Mouse (Mus musculus) stomach, embryonic 14.5 days (tissue): Measurements from ENCODE around the gene Adamts4. TPM values are rescaled to one million over a fixed set of nuclear protein-coding genes. Genes with fewer than 3 reads are reported as not detected.
"Not testable (repeated sequence)": the region's sequence is repeated elsewhere in the genome, so short reads cannot be mapped to it uniquely, and the experiment has no call there.

Experiments used
- ATAC-seq: fragments of 200-750 bp; cut with Nextera tagmentation; 2 replicates; pipeline ENCODE4 v1.8.0; 2017; ENCODE audit warnings: low read depth, moderate TSS enrichment; ENCODE audit not compliant: insufficient number of reproducible peaks, insufficient read depth, low FRiP score
- H3K27ac ChIP-seq: fragments of 300-500 bp; sonication (generic); 2 replicates; pipeline ENCODE4 v1.5.1; 2014; ENCODE audit warnings: mild to moderate bottlenecking, low read length, moderate library complexity, mixed read lengths
- H3K27me3 ChIP-seq: fragments of 300-500 bp; sonication (generic); 2 replicates; pipeline ENCODE4 v1.6.1; 2014; ENCODE audit warnings: low read length, control low read depth, mixed read lengths; ENCODE audit not compliant: control insufficient read depth, insufficient read depth
- H3K36me3 ChIP-seq: fragments of 300-500 bp; sonication (generic); 2 replicates; pipeline ENCODE4 v1.6.1; 2014; ENCODE audit warnings: mild to moderate bottlenecking, control low read depth, low read length, moderate library complexity, mixed read lengths; ENCODE audit not compliant: control insufficient read depth, insufficient read depth
- H3K4me1 ChIP-seq: fragments of 300-500 bp; sonication (generic); 2 replicates; pipeline ENCODE4 v1.6.1; 2014; ENCODE audit warnings: low read length, control low read depth, mixed read lengths; ENCODE audit not compliant: control insufficient read depth, insufficient read depth
- H3K4me2 ChIP-seq: fragments of 300-500 bp; sonication (generic); replicated peaks from 2 replicates; pipeline ENCODE4 v1.6.1; 2014; ENCODE audit warnings: low read depth, low read length, control low read depth
- H3K4me3 ChIP-seq: fragments of 300-500 bp; sonication (generic); 2 replicates; pipeline ENCODE4 v1.5.1; 2014; ENCODE audit warnings: low read depth, low read length, control low read depth
- H3K9ac ChIP-seq: fragments of 300-500 bp; sonication (generic); replicated peaks from 2 replicates; pipeline ENCODE4 v1.6.1; 2014; ENCODE audit warnings: low read depth, mild to moderate bottlenecking, control low read depth, low read length, moderate library complexity, mixed read lengths
- H3K9me3 ChIP-seq: fragments of 300-500 bp; sonication (generic); 2 replicates; pipeline ENCODE4 v1.6.1; 2016; ENCODE audit warnings: low read depth, low read length, control low read depth; ENCODE audit not compliant: control insufficient read depth
- WGBS: fragments of 180-500 bp; shearing (Covaris S2); extraction: QIAGEN DNeasy Blood & Tissue Kit; methylation state at CpG from one replicate; pipeline ENCODE4 v1.1.7; 2014; 5-methylcytosine and 5-hydroxymethylcytosine counted together
- polyA plus RNA-seq: library from polyadenylated mRNA; unstranded; fragments of >200 nt; fragmentation: Nextera tagmentation; extraction: Ambion mirVana; gene quantifications from 2 replicates; pipeline ENCODE4 v1.2.1, GENCODE M21; 2014

The Adamts4 gene
- polyA plus RNA-seq, 1 experiment from 2014 or later, result 5.3 TPM

DNA sequence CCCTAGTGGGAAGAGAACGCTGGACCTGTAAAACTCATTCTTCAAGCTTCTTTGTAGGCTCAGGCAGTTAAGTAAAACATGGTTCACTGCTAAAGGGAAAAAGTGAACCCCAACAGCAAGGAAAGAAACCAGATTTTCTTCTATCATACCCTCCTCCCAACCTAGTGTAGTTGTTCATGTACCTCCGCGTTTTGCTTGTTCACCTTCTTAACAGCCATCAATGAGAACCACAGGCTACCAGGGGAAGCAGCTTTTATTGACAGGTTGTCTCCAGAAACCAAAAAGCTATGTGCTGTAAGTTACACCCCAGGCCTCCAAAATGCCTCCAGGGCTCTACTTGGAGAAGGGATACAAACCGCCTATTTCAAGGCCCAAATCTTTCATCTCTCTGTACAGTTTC is 38.1 kb downstream of the Adamts4 start:
- Histone ChIP-seq H3K4me3 (0 out of 2 replicates have a peak overlapping the region, but pooled peaks have one; percentile 90), H3K4me2 (peak overlapping the region; percentile 27), H3K4me1 (peaks cover 15% of the 10 kb centered on the region), H3K27me3 (no peaks in the 10 kb centered on the region), H3K9ac (no peak overlapping the region; the same call in 1 of the 2 replicates), H3K9me3 (no peaks in the 10 kb centered on the region), H3K27ac (peak overlapping the region; percentile 48; the same call in 1 of the 2 replicates), H3K36me3 (peaks cover 40% of the 10 kb centered on the region)
- ATAC-seq, result no peak
- 57% methylated on average over 4 of the region's 4 CpGs for WGBS

DNA sequence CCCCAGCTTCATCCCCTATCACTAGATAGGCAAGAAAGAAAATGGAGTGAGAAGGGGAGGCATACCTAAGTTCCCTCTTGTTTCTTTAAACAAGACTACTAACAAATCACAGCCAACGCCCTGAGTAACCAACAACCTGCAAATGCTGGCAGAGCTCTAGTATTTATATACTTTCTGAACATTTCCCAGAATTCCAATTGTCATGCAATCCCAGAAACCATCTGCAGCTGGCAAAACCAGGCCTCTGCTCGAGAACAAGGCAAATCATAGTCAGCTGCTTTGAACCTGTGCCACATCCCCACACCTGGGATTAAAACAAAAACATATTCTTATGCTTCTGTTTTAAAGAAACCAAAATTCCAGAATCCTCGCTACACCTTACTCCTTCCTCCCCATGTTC is 43.1 kb downstream of the Adamts4 start:
- Histone ChIP-seq H3K27ac (no peak overlapping the region), H3K9ac (peak overlapping the region; percentile 68; the same call in 1 of the 2 replicates)

DNA sequence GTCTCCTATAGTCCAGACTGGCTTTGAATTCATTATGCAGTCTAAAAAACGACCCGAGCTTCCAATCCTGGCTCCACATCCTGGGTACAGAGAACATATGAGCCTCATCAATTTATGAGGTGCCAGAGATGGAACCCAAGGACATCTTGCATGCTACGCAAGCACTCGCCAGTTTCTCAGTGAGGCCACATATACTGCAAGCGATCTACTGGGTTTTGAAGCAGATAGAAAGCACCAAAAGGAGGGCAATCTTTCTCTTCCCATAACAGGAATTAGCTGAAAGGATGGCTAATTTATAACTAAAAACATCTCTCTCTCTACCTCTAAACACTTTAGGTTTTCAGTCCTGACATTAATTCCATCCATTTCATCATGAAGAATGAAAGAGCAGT is 43.7 kb downstream of the Adamts4 start:
- WGBS, result 39% methylated on average over 5 of the region's 5 CpGs
- H3K27me3 ChIP-seq, result no peaks in the 10 kb centered on the region
- peak overlapping the region; percentile 95 for H3K27ac ChIP-seq
- H3K4me2 ChIP-seq, result peak overlapping the region; percentile 82
- H3K4me1 ChIP-seq, result peaks cover 7% of the 10 kb centered on the region; the same call in 1 of the 2 replicates
- H3K9ac ChIP-seq, result peak overlapping the region; percentile 68
- H3K4me3 ChIP-seq, result peak overlapping the region; percentile 63
- no peak for ATAC-seq
- H3K9me3 ChIP-seq, result no peaks in the 10 kb centered on the region
- H3K36me3 ChIP-seq, result peaks cover 12% of the 10 kb centered on the region

More for the DNA sequence above, 43.1 kb downstream of the Adamts4 start:
- Histone ChIP-seq H3K36me3 (peaks cover 17% of the 10 kb centered on the region), H3K4me2 (peak overlapping the region; percentile 82), H3K4me3 (peak overlapping the region; percentile 63), H3K4me1 (peaks cover 7% of the 10 kb centered on the region; the same call in 1 of the 2 replicates), H3K9me3 (no peaks in the 10 kb centered on the region), H3K27me3 (no peaks in the 10 kb centered on the region)
- ATAC-seq, result no peak
- 81% methylated on average over 3 of the region's 3 CpGs for WGBS

DNA sequence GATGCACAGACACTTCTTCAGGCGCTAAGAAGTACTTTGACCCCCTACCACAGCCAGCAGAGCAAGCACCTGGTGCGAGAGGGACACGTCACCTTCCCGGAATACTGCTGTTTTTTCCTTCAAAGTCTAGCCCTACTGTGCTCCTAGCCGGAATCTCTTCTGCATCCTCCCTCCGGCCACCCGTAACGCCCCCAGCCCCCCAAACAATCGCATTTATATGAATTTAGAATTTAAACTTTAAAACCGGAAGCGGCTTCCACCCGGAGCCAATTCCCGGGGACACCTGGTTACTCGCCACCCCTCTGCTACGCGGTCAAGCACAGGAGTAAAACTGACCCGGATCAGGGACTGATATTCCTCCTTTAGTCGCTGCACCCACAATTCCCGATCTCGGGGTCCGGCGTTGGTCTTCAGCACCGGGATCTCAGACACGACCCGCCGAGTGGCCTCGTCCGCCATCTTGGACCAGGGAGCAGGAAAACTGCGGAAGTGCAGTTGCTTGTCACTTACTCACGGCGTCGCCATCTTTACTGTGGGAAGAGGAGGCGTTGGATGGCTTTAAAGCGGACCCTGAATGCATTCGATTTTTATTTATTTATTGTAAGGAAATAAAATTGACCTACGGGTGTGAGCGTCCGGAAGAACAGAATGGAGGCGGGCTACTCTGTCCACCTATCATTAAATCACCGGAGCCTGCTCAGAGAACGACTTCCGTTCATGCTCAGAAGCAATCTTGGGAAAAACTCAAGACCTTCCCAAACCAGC is 44.3 kb downstream of the Adamts4 start, which contains the start of gene Ufc1:
TSS of gene Ufc1 (minus strand) at position 727 of the 765 bp plus-strand sequence.
- Histone ChIP-seq H3K4me3 (peak within 1 kb of the TSS; percentile 63), H3K9me3 (no peaks in the 10 kb centered on the region), H3K27me3 (no peaks in the 10 kb centered on the region), H3K4me1 (peaks cover 7% of the 10 kb centered on the region; the same call in 1 of the 2 replicates), H3K36me3 (peaks cover 6% of the 10 kb centered on the region), H3K9ac (peak within 1 kb of the TSS; percentile 68), H3K27ac (peak within 1 kb of the TSS; percentile 95), H3K4me2 (peak within 1 kb of the TSS; percentile 82)
- ATAC-seq, result peak; percentile 86
- WGBS, result under 1% methylated on average over 42 of the region's 42 CpGs

DNA sequence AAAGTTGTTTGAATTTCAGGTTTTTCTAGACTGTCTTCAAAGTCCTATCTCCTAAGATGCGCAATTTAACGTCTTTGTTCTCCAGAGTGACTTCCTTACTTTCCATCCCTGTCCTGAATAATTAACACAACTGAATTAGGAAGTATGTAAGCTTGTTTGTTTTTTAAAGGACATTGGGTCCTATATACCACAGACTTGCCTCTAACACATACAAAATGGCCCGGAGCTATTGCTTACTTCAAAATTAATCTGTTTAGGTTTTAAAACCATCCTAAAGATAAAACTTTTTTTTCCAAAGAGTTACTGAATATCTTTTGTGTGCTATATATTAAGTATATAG is 44.8 kb downstream of the Adamts4 start:
- Histone ChIP-seq H3K36me3 (peaks cover 1% of the 10 kb centered on the region; the same call in 1 of the 2 replicates), H3K27me3 (no peaks in the 10 kb centered on the region), H3K4me2 (peak overlapping the region; percentile 38), H3K4me1 (peaks cover 7% of the 10 kb centered on the region; the same call in 1 of the 2 replicates), H3K9me3 (no peaks in the 10 kb centered on the region), H3K4me3 (peak overlapping the region; percentile 63), H3K9ac (0 out of 2 replicates have a peak overlapping the region, but pooled peaks have one; percentile 68), H3K27ac (peak overlapping the region; percentile 95)
- WGBS, result 13% methylated on average over 3 of the region's 3 CpGs
- no peak for ATAC-seq

DNA sequence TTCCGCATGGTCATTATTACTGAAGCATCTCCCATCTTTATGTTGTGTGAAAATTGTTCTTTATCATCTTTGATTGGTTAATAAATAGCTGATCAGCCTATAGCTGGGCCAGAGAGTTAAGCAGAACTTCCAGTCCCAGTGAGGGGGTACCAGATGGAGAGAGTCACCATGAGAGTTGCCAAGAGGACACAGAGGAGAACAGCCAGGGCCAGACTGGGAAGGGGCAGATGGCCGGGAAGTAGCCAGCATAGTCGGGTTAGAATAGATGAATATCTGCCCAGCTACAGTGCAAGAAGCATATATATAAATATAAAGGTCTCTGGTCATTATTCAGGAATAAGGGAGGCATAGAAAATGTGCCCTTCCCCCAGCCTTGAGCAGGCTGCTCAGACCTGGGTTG is 48.0 kb downstream of the Adamts4 start:
- Histone ChIP-seq H3K4me3 (no peak overlapping the region), H3K27me3 (no peaks in the 10 kb centered on the region), H3K9me3 (no peaks in the 10 kb centered on the region), H3K4me2 (no peak overlapping the region), H3K4me1 (peaks cover 6% of the 10 kb centered on the region; the same call in 1 of the 2 replicates), H3K9ac (no peak overlapping the region), H3K36me3 (no peaks in the 10 kb centered on the region), H3K27ac (no peak overlapping the region)
- ATAC-seq, result no peak
- WGBS, result 53% methylated on average over 3 of the region's 3 CpGs

DNA sequence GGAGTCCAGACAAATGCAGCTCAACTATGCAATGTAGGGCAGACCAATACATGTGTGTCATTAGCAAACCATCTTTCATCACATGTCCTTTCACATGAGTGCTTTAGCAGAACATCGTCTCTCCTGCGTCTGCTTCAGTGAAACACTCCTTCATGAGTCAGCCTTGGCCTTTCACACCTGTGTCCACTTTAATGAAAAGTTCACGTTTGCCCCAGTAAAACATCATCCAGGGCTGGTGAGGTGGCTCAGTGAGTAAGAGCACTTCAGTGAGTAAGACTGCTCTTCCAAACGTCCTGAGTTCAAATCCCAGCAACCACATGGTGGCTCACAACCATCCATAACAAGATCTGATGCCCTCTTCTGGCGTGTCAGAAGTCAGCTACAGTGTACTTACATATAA is 55.9 kb downstream of the Adamts4 start:
- not testable (repeated sequence) for ATAC-seq, H3K4me3 ChIP-seq
- WGBS, result 72% methylated on average over 5 of the region's 5 CpGs

DNA sequence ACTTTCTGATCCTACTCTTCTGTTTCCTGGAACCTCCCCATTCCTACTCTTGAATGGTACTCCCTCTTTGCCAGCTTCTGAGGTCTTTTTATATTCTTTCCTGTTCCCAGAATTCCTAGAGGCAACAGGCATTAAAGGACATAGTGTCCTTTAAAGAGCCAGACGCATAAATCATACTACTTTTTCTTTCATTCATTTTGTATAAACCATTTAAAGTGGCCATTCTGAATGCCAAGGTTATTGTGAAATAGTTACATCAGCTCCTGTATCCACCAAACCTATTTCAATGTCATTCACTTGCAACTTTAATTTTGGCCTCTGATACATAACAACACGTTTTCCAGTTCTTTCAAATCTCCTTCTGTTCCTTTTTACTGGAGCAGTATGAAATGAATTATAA is 59.1 kb downstream of the Adamts4 start:
- Histone ChIP-seq H3K36me3 (no peaks in the 10 kb centered on the region), H3K9me3 (no peaks in the 10 kb centered on the region), H3K4me3 (no peak overlapping the region), H3K4me2 (no peak overlapping the region), H3K9ac (no peak overlapping the region), H3K4me1 (no peaks in the 10 kb centered on the region), H3K27ac (no peak overlapping the region), H3K27me3 (no peaks in the 10 kb centered on the region)
- WGBS, result 69% methylated on average over 2 of the region's 2 CpGs
- no peak for ATAC-seq

More for the DNA sequence above, 55.9 kb downstream of the Adamts4 start:
- not testable (repeated sequence) for H3K4me1 ChIP-seq, H3K27ac ChIP-seq, H3K36me3 ChIP-seq, H3K4me2 ChIP-seq, H3K27me3 ChIP-seq, H3K9me3 ChIP-seq, H3K9ac ChIP-seq
